Mouse (Mus musculus) heart, postnatal 25 days (tissue): Measurements from ENCODE around the gene Obsl1. TPM values are rescaled to one million over a fixed set of nuclear protein-coding genes. Genes with fewer than 3 reads are reported as not detected.
A peak's percentile ranks its signal among the peaks of the same experiment; 100 is the strongest.

Experiments used
- DNase-seq: peaks from one replicate; pipeline ENCODE4 v3.0.0; 2022; ENCODE audit warnings: low spot score
- intact Hi-C: fragments of 180-260 bp; cut with DNase I; formaldehyde crosslinking; loops from one replicate; pipeline ENCODE4 v1.15.1; 2025
- total RNA-seq, 2 experiments: library from RNA; stranded (reverse); gene quantifications; 2 replicates each; pipeline ENCODE4 v1.2.3; 2021

Obsl1 gene
- total RNA-seq, 2 experiments from 2014 or later, result 147 to 150 TPM

GRCm38 (mm10) chr1:75462636-75463035, 43.6 kb downstream of the Obsl1 start:
- intact Hi-C loops, result no loop called here
- DNase-seq, result no peak

- intact Hi-C loops, result no loop called here
- DNase-seq, result no peak
Observed at GRCm38 (mm10) chr1:75460297-75460696, 46.0 kb downstream of the Obsl1 start.

- intact Hi-C loops, result no loop called here
- DNase-seq, result no peak
Observed at GRCm38 (mm10) chr1:75458789-75459684, 47.2 kb downstream of the Obsl1 start.

GRCm38 (mm10) chr1:75458025-75458788, 48.0 kb downstream of the Obsl1 start:
- DNase-seq, result no peak
- intact Hi-C loops, result no loop called here

GRCm38 (mm10) chr1:75457710-75458024, 48.6 kb downstream of the Obsl1 start:
- intact Hi-C loops, result no loop called here

GRCm38 (mm10) chr1:75456746-75457564, 49.3 kb downstream of the Obsl1 start:
- intact Hi-C loops, result no loop called here
- DNase-seq, result no peak

More at GRCm38 (mm10) chr1:75457710-75458024, 48.6 kb downstream of the Obsl1 start:
- DNase-seq, result no peak

GRCm38 (mm10) chr1:75455948-75456347, 50.3 kb downstream of the Obsl1 start:
- no peak for DNase-seq
- intact Hi-C loops, result no loop called here

- intact Hi-C loops, result no loop called here
- no peak for DNase-seq
Observed at GRCm38 (mm10) chr1:75455433-75455832, 50.8 kb downstream of the Obsl1 start.

- intact Hi-C loops, result no loop called here
- DNase-seq, result no peak
Observed at GRCm38 (mm10) chr1:75451900-75452299, 54.4 kb downstream of the Obsl1 start.

- intact Hi-C loops, result no loop called here
- no peak for DNase-seq
Observed at GRCm38 (mm10) chr1:75450314-75451005, 55.8 kb downstream of the Obsl1 start, which contains the start of gene Asic4. Gene Asic4, plus strand, starts transcription at chr1:75450436.

- intact Hi-C loops, result loop anchor here (5.0 kb wide), 1 partner anchor 107 kb away; no protein-coding TSS in a partner anchor
- no peak for DNase-seq
Observed at GRCm38 (mm10) chr1:75449377-75450135, 56.7 kb downstream of the Obsl1 start.

GRCm38 (mm10) chr1:75448937-75449336, 57.3 kb downstream of the Obsl1 start:
- intact Hi-C loops, result loop anchor here (5.0 kb wide), 1 partner anchor 107 kb away; no protein-coding TSS in a partner anchor
- no peak for DNase-seq

- intact Hi-C loops, result loop anchor here (5.0 kb wide), 1 partner anchor 106 kb away; no protein-coding TSS in a partner anchor
- no peak for DNase-seq
Observed at GRCm38 (mm10) chr1:75448052-75448431, 58.2 kb downstream of the Obsl1 start.

GRCm38 (mm10) chr1:75447265-75448051, 58.8 kb downstream of the Obsl1 start:
- DNase-seq, result no peak
- intact Hi-C loops, result loop anchor here (5.0 kb wide), 1 partner anchor 105 kb away; no protein-coding TSS in a partner anchor

GRCm38 (mm10) chr1:75446656-75447055, 59.6 kb downstream of the Obsl1 start:
- no peak for DNase-seq
- intact Hi-C loops, result loop anchor here (5.0 kb wide), 1 partner anchor 104 kb away; no protein-coding TSS in a partner anchor

- intact Hi-C loops, result loop anchor here (1.0 to 5.0 kb wide), 2 partner anchors 21 to 104 kb away; no protein-coding TSS in a partner anchor
Observed at GRCm38 (mm10) chr1:75445751-75446611, 60.3 kb downstream of the Obsl1 start.

More at GRCm38 (mm10) chr1:75445751-75446611, 60.3 kb downstream of the Obsl1 start:
- DNase-seq, result peak; percentile 34
